Mouse (Mus musculus): ENCODE results near the gene Ogdhl. TPM values are rescaled to one million over a fixed set of nuclear protein-coding genes. Genes with fewer than 3 reads are reported as not detected.
A peak's percentile ranks its signal among the peaks of the same experiment; 100 is the strongest.
"Not testable (repeated sequence)": the region's sequence is repeated elsewhere in the genome, so short reads cannot be mapped to it uniquely, and the experiment has no call there.

Gene Ogdhl
- not detected in 2 replicates for total RNA-seq (2015)
- not detected in 2 replicates for total RNA-seq (2017)

GRCm38 (mm10) chr14:32321732-32322685 is at the start of gene Ogdhl:
Gene Ogdhl (plus strand): TSS chr14:32322019.
- peak; percentile 99 for ATAC-seq (replicated peaks; ENCODE audit: poor library complexity)

GRCm38 (mm10) chr14:32301622-32302021 is 20.2 kb upstream of the Ogdhl start:
- ATAC-seq (replicated peaks; ENCODE audit: poor library complexity): no peak

- ATAC-seq (replicated peaks; ENCODE audit: poor library complexity): no peak
Measured at GRCm38 (mm10) chr14:32302423-32302822, 19.4 kb upstream of the Ogdhl start.

GRCm38 (mm10) chr14:32304921-32305320 is 16.9 kb upstream of the Ogdhl start:
- ATAC-seq (replicated peaks; ENCODE audit: poor library complexity): no peak

- peak; percentile 85 for ATAC-seq (replicated peaks; ENCODE audit: poor library complexity)
Measured at GRCm38 (mm10) chr14:32309876-32310275, 11.9 kb upstream of the Ogdhl start.

- no peak for ATAC-seq (replicated peaks; ENCODE audit: poor library complexity)
Measured at GRCm38 (mm10) chr14:32311381-32312035, 10.3 kb upstream of the Ogdhl start.

GRCm38 (mm10) chr14:32317822-32318221 is 4.0 kb upstream of the Ogdhl start:
- ATAC-seq (replicated peaks; ENCODE audit: poor library complexity): no peak

GRCm38 (mm10) chr14:32323221-32323620 is 1.4 kb downstream of the Ogdhl start:
- ATAC-seq (replicated peaks; ENCODE audit: poor library complexity): no peak

- no peak for ATAC-seq (replicated peaks; ENCODE audit: poor library complexity)
Measured at GRCm38 (mm10) chr14:32327366-32327765, 5.5 kb downstream of the Ogdhl start.

GRCm38 (mm10) chr14:32332515-32333445 is 11.0 kb downstream of the Ogdhl start:
- ATAC-seq (replicated peaks; ENCODE audit: poor library complexity): no peak

- no peak for ATAC-seq (replicated peaks; ENCODE audit: poor library complexity)
Measured at GRCm38 (mm10) chr14:32336021-32336420, 14.2 kb downstream of the Ogdhl start.

- no peak for ATAC-seq (replicated peaks; ENCODE audit: poor library complexity)
Measured at GRCm38 (mm10) chr14:32336547-32336946, 14.7 kb downstream of the Ogdhl start.

GRCm38 (mm10) chr14:32341823-32342222 is 20.0 kb downstream of the Ogdhl start:
- ATAC-seq (replicated peaks; ENCODE audit: poor library complexity): no peak

- no peak for ATAC-seq (replicated peaks; ENCODE audit: poor library complexity)
Measured at GRCm38 (mm10) chr14:32344176-32344575, 22.4 kb downstream of the Ogdhl start.

GRCm38 (mm10) chr14:32344694-32345093 is 22.9 kb downstream of the Ogdhl start:
- no peak for ATAC-seq (replicated peaks; ENCODE audit: poor library complexity)

- no peak for ATAC-seq (replicated peaks; ENCODE audit: poor library complexity)
Measured at GRCm38 (mm10) chr14:32347307-32347706, 25.5 kb downstream of the Ogdhl start.

GRCm38 (mm10) chr14:32351181-32351920 is 29.5 kb downstream of the Ogdhl start:
- ATAC-seq (replicated peaks; ENCODE audit: poor library complexity): not testable (repeated sequence)

- no peak for ATAC-seq (replicated peaks; ENCODE audit: poor library complexity)
Measured at GRCm38 (mm10) chr14:32364359-32364758, 42.5 kb downstream of the Ogdhl start.

- ATAC-seq (replicated peaks; ENCODE audit: poor library complexity): no peak
Measured at GRCm38 (mm10) chr14:32369756-32370155, 47.9 kb downstream of the Ogdhl start.

- ATAC-seq (replicated peaks; ENCODE audit: poor library complexity): no peak
Measured at GRCm38 (mm10) chr14:32372510-32372909, 50.7 kb downstream of the Ogdhl start.

All from megakaryocyte progenitor cell, adult 5-6 weeks (primary cell).